10 mouse cellular contexts compared by ENCODE assay signal in the genomic region with DNA sequence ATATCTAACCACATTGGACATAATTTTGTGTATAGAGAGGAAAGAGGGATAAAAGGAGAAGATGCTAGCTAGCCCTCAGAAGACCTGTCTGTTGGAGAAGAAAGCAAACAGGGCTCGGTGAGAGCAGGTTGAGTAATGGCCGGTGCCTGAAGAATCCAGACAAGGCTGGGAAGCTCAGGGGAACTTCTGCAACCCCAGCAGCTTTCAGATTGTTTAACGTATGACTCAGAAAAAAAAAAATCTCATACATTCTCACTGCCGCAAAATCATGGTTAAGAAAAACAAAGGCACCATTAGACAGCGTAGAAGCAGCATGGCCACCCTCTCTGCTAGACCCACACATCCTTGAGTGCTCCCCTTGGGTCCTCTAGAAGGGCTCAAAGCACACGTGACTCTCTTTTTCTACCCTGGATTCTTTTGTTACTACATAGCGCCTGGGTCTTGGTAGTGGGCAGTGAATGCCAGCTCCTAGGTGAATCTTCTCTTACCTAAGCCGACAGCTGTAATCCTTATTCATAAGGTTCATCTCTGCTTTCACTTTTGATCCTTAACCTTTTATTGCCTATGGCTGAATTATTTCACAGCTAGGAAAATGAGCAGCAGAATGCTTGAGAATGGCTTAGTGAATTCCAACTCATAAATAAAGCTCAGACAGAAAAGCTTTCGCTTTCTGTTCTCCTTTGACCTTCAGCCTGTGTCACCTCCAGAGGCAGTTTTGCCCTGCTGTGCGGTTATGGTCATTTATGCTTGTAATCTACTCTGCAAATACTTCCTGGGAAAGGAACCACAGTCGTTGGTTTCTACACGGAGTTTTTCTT. TPM values are rescaled to one million over a fixed set of nuclear protein-coding genes. Genes with fewer than 3 reads are reported as not detected.
DNase-seq lines count a peak whose midpoint lies in the region; ATAC-seq and TF ChIP-seq lines count a peak whose summit lies in the region.
"Had no signal": no experiment of that assay in that cellular context is flagged by ENCODE, and none has a peak within 500 bp of the region (broad histone marks: within the 10 kb centered on the region; RNA-seq: fewer than 3 reads in every experiment).

No protein-coding gene starts in this region.

- peak overlapping the region; percentile 27; the same call in 1 of the 2 replicates for H3K4me3 ChIP-seq in heart, postnatal 0 days (ENCODE audit: low read depth, low read length)
- no peak overlapping the region for H3K4me3 ChIP-seq in hindbrain, embryonic 14.5 days (replicated peaks; ENCODE audit: low read length)
- H3K4me3 ChIP-seq: stomach, embryonic 15.5 days had no signal

- no peaks in the 10 kb centered on the region for H3K27me3 ChIP-seq in heart, postnatal 0 days (ENCODE audit: control insufficient read depth, insufficient read depth, low read length)
- H3K27me3 ChIP-seq in hindbrain, embryonic 14.5 days (ENCODE audit: control insufficient read depth, insufficient read depth, low read length), result no peaks in the 10 kb centered on the region
- H3K27me3 ChIP-seq: stomach, embryonic 15.5 days had no signal

- 60% methylated on average over 12 of the region's 12 CpGs for WGBS in heart, postnatal 0 days
- WGBS in hindbrain, embryonic 14.5 days, result 74% methylated on average over 12 of the region's 12 CpGs

- no peak for ATAC-seq in heart, postnatal 0 days (ENCODE audit: insufficient read depth, low read depth)
- peak; percentile 66 for ATAC-seq in megakaryocyte-erythroid progenitor cell, adult 5-6 weeks (replicated peaks; ENCODE audit: low FRiP score, low TSS enrichment, poor library complexity, severe bottlenecking)
- ATAC-seq in hindbrain, embryonic 14.5 days (ENCODE audit: low FRiP score), result no peak

- H3K9ac ChIP-seq in heart, postnatal 0 days (replicated peaks; ENCODE audit: low read depth, low read length), result no peak overlapping the region; the same call in 1 of the 2 replicates
- H3K9ac ChIP-seq in hindbrain, embryonic 14.5 days, result no peak overlapping the region
- H3K9ac ChIP-seq: stomach, embryonic 15.5 days had no signal

- no peak for TF ChIP-seq EP300 in heart, postnatal 0 days (IDR thresholded peaks at IDR 0.05; ENCODE audit: low read depth)

- no peak for TF ChIP-seq CTCF in heart, postnatal 0 days (IDR thresholded peaks at IDR 0.05; ENCODE audit: low read depth)

- H3K9me3 ChIP-seq in heart, postnatal 0 days (replicated peaks; ENCODE audit: control insufficient read depth, low read length), result no peaks in the 10 kb centered on the region
- H3K9me3 ChIP-seq in hindbrain, embryonic 14.5 days (ENCODE audit: control insufficient read depth, low read length), result no peaks in the 10 kb centered on the region
- H3K9me3 ChIP-seq: G1E; stomach, embryonic 15.5 days had no signal

- H3K4me2 ChIP-seq in heart, postnatal 0 days (ENCODE audit: low read depth, low read length), result peak overlapping the region; percentile 41
- H3K4me2 ChIP-seq in hindbrain, embryonic 14.5 days (replicated peaks), result no peak overlapping the region
- H3K4me2 ChIP-seq: stomach, embryonic 15.5 days had no signal

- no peaks in the 10 kb centered on the region for H3K36me3 ChIP-seq in heart, postnatal 0 days (replicated peaks; ENCODE audit: control insufficient read depth, insufficient read depth, low read length)
- no peaks in the 10 kb centered on the region for H3K36me3 ChIP-seq in hindbrain, embryonic 14.5 days (replicated peaks; ENCODE audit: control insufficient read depth, insufficient read depth)
- H3K36me3 ChIP-seq: G1E; stomach, embryonic 15.5 days had no signal

- H3K4me1 ChIP-seq in heart, postnatal 0 days (ENCODE audit: control insufficient read depth, insufficient read depth), result no peaks in the 10 kb centered on the region
- no peaks in the 10 kb centered on the region for H3K4me1 ChIP-seq in hindbrain, embryonic 14.5 days (replicated peaks; ENCODE audit: control insufficient read depth, insufficient read depth, low read length)
- H3K4me1 ChIP-seq: stomach, embryonic 15.5 days had no signal

- no peak for DNase-seq in heart, postnatal 0 days (ENCODE audit: low spot score)
- no peak for DNase-seq in heart, postnatal 4 days
- peak; percentile 46 for DNase-seq in T-cell, adult 2 months (ENCODE audit: low spot score)
- peak; percentile 64 for DNase-seq in kidney, adult 9 months
- DNase-seq in frontal cortex, postnatal 14 days (ENCODE audit: low spot score in 2 of 2), result no peak
- DNase-seq in cerebellum, postnatal 10 days, result no peak
- DNase-seq in hindbrain, embryonic 14.5 days (ENCODE audit: low spot score), result no peak

- H3K27ac ChIP-seq in heart, postnatal 0 days (ENCODE audit: low read depth), result no peak overlapping the region; the same call in 1 of the 2 replicates
- H3K27ac ChIP-seq in hindbrain, embryonic 14.5 days, result no peak overlapping the region
- H3K27ac ChIP-seq: stomach, embryonic 15.5 days had no signal

RNA-seq across cellular contexts. Expression of gene Prkcq, which starts 20.6 kb away (rescaled TPM):
- total RNA-seq in heart, postnatal 0 days (2014; rRNA removed; ENCODE audit: low replicate concordance), result 0.93 TPM in 1 of 2 replicates, not detected in the other
- polyA plus RNA-seq in heart, postnatal 0 days (2015; fragmentation: Nextera tagmentation; extraction: Ambion mirVana), result 0.48 and 0.59 TPM in 2 replicates
- 1 to 10 TPM; 1.2 to 1.7 TPM for total RNA-seq in heart, postnatal 4 days (2021)
- 6.9 and 18.0 TPM in 2 replicates for total RNA-seq in megakaryocyte-erythroid progenitor cell, adult 5-6 weeks (2014; fragmentation: Nextera tagmentation)
- total RNA-seq in megakaryocyte-erythroid progenitor cell, adult 5-6 weeks (2017), result 8.5 and 14.4 TPM in 2 replicates
- polyA plus RNA-seq in hindbrain, embryonic 14.5 days (2014; fragmentation: Nextera tagmentation; extraction: Ambion mirVana), result 23.6 and 26.8 TPM in 2 replicates
- polyA plus RNA-seq: G1E had no signal

Comparison
In these comparisons a context has a peak if more than half of its experiments do, and no peak if none do; other contexts are left out.
1. DNase-seq: peak in T-cell, adult 2 months (single experiment) and kidney, adult 9 months (single experiment); none in heart, postnatal 0 days (single experiment), heart, postnatal 4 days (single experiment), frontal cortex, postnatal 14 days (0 of 2), cerebellum, postnatal 10 days (0 of 2) and hindbrain, embryonic 14.5 days (single experiment).